Comparison of ENCODE assay signal across 8 mouse cellular contexts in genomic region chr9:65523611-65524364, GRCm38 (mm10). TPM values are rescaled to one million over a fixed set of nuclear protein-coding genes. Genes with fewer than 3 reads are reported as not detected.
A peak's percentile ranks its signal among the peaks of the same experiment; 100 is the strongest.
DNase-seq lines count a peak whose midpoint lies in the region; ATAC-seq and TF ChIP-seq lines count a peak whose summit lies in the region.

No protein-coding gene starts in this region.

- H3K4me3 ChIP-seq in E14TG2a.4 (replicated peaks; ENCODE audit: low read length) = no peak overlapping the region
- H3K4me3 ChIP-seq in forebrain, embryonic 12.5 days (replicated peaks) = no peak overlapping the region
- H3K4me3 ChIP-seq in heart, postnatal 0 days (ENCODE audit: low read depth, low read length) = no peak overlapping the region
- H3K4me3 ChIP-seq in liver, embryonic 15.5 days (replicated peaks) = no peak overlapping the region
- no peak overlapping the region for H3K4me3 ChIP-seq in neural tube, embryonic 12.5 days
- H3K4me3 ChIP-seq in stomach, postnatal 0 days (ENCODE audit: low read depth, low read length) = no peak overlapping the region

- no peaks in the 10 kb centered on the region for H3K36me3 ChIP-seq in E14TG2a.4 (ENCODE audit: insufficient read depth, low read length)
- H3K36me3 ChIP-seq in forebrain, embryonic 12.5 days (replicated peaks) = no peaks in the 10 kb centered on the region
- H3K36me3 ChIP-seq in heart, postnatal 0 days (replicated peaks; ENCODE audit: control insufficient read depth, insufficient read depth, low read length) = no peaks in the 10 kb centered on the region
- no peaks in the 10 kb centered on the region for H3K36me3 ChIP-seq in liver, embryonic 15.5 days (replicated peaks)
- H3K36me3 ChIP-seq in neural tube, embryonic 12.5 days = no peaks in the 10 kb centered on the region
- H3K36me3 ChIP-seq in stomach, postnatal 0 days (ENCODE audit: control insufficient read depth, insufficient read depth, low read length) = no peaks in the 10 kb centered on the region

- H3K4me2 ChIP-seq in forebrain, embryonic 12.5 days = 0 out of 2 replicates have a peak overlapping the region, but pooled peaks have one; percentile 22
- H3K4me2 ChIP-seq in heart, postnatal 0 days (ENCODE audit: low read depth, low read length) = no peak overlapping the region
- no peak overlapping the region; the same call in 1 of the 2 replicates for H3K4me2 ChIP-seq in liver, embryonic 15.5 days
- H3K4me2 ChIP-seq in neural tube, embryonic 12.5 days (replicated peaks) = 0 out of 2 replicates have a peak overlapping the region, but pooled peaks have one; percentile 29
- no peak overlapping the region for H3K4me2 ChIP-seq in stomach, postnatal 0 days (replicated peaks; ENCODE audit: low read depth)

- WGBS in forebrain, embryonic 12.5 days = 22% methylated on average over 14 of the region's 14 CpGs
- WGBS in heart, postnatal 0 days = 16% methylated on average over 14 of the region's 14 CpGs
- WGBS in liver, embryonic 15.5 days (ENCODE audit: insufficient replicate concordance) = 21% methylated on average over 14 of the region's 14 CpGs
- WGBS in neural tube, embryonic 12.5 days = 24% methylated on average over 14 of the region's 14 CpGs
- 26% methylated on average over 14 of the region's 14 CpGs for WGBS in stomach, postnatal 0 days

- TF ChIP-seq EP300 in heart, postnatal 0 days (IDR thresholded peaks at IDR 0.05; ENCODE audit: low read depth) = no peak
- no peak for TF ChIP-seq EP300 in stomach, postnatal 0 days (optimal IDR thresholded peaks at IDR 0.05)

- no peak overlapping the region for H3K27ac ChIP-seq in forebrain, embryonic 12.5 days
- H3K27ac ChIP-seq in heart, postnatal 0 days (ENCODE audit: low read depth) = no peak overlapping the region
- H3K27ac ChIP-seq in liver, embryonic 15.5 days (replicated peaks) = no peak overlapping the region
- no peak overlapping the region for H3K27ac ChIP-seq in neural tube, embryonic 12.5 days
- H3K27ac ChIP-seq in stomach, postnatal 0 days (replicated peaks) = no peak overlapping the region

- peak; percentile 74 for DNase-seq in c-Kit-positive CD71-positive TER-119-negative erythroid progenitor cells, embryonic 14.5 days (ENCODE audit: low read depth)
- peak; percentile 84 for DNase-seq in heart, postnatal 0 days (ENCODE audit: low spot score)
- DNase-seq in kidney, postnatal 36 days = peak; percentile 86 to 92
- peak; percentile 82 for DNase-seq in stomach, postnatal 0 days (ENCODE audit: low spot score)

- H3K27me3 ChIP-seq in E14TG2a.4 (ENCODE audit: insufficient read depth, low read length) = peaks cover 8% of the 10 kb centered on the region
- H3K27me3 ChIP-seq in forebrain, embryonic 12.5 days = 0 out of 2 replicates have a peak, but pooled peaks cover 11% of the 10 kb centered on the region
- 0 out of 2 replicates have a peak, but pooled peaks cover 4% of the 10 kb centered on the region for H3K27me3 ChIP-seq in heart, postnatal 0 days (ENCODE audit: control insufficient read depth, insufficient read depth, low read length)
- H3K27me3 ChIP-seq in liver, embryonic 15.5 days = peaks cover 26% of the 10 kb centered on the region
- no peaks in the 10 kb centered on the region for H3K27me3 ChIP-seq in neural tube, embryonic 12.5 days (replicated peaks)
- no peaks in the 10 kb centered on the region for H3K27me3 ChIP-seq in stomach, postnatal 0 days (ENCODE audit: control insufficient read depth, insufficient read depth, low read length)

- peak; percentile 35 for TF ChIP-seq CTCF in E14TG2a.4 (conservative IDR thresholded peaks at IDR 0.05; ENCODE audit: low read length)
- peak; percentile 97 for TF ChIP-seq CTCF in heart, postnatal 0 days (IDR thresholded peaks at IDR 0.05; ENCODE audit: low read depth)
- TF ChIP-seq CTCF in stomach, postnatal 0 days (IDR thresholded peaks at IDR 0.05; ENCODE audit: low read depth) = peak; percentile 96

- ATAC-seq in forebrain, embryonic 12.5 days (ENCODE audit: low FRiP score) = peak; percentile 80
- ATAC-seq in heart, postnatal 0 days (ENCODE audit: insufficient read depth, low read depth) = peak; percentile 92
- peak; percentile 59 for ATAC-seq in liver, embryonic 15.5 days (ENCODE audit: insufficient read depth)
- ATAC-seq in neural tube, embryonic 12.5 days (ENCODE audit: low FRiP score, low read depth) = 0 out of 2 replicates have a peak, but pooled peaks have one; percentile 56
- ATAC-seq in stomach, postnatal 0 days (ENCODE audit: low FRiP score, low TSS enrichment) = peak; percentile 89

- H3K9ac ChIP-seq in forebrain, embryonic 12.5 days = no peak overlapping the region
- no peak overlapping the region for H3K9ac ChIP-seq in heart, postnatal 0 days (replicated peaks; ENCODE audit: low read depth, low read length)
- H3K9ac ChIP-seq in liver, embryonic 15.5 days = no peak overlapping the region
- H3K9ac ChIP-seq in neural tube, embryonic 12.5 days = no peak overlapping the region
- H3K9ac ChIP-seq in stomach, postnatal 0 days (ENCODE audit: low read length) = no peak overlapping the region

- no peaks in the 10 kb centered on the region for H3K9me3 ChIP-seq in E14TG2a.4 (ENCODE audit: low read length)
- H3K9me3 ChIP-seq in forebrain, embryonic 12.5 days = no peaks in the 10 kb centered on the region
- H3K9me3 ChIP-seq in heart, postnatal 0 days (replicated peaks; ENCODE audit: control insufficient read depth, low read length) = no peaks in the 10 kb centered on the region
- no peaks in the 10 kb centered on the region for H3K9me3 ChIP-seq in liver, embryonic 15.5 days (replicated peaks)
- H3K9me3 ChIP-seq in neural tube, embryonic 12.5 days = no peaks in the 10 kb centered on the region
- H3K9me3 ChIP-seq in stomach, postnatal 0 days (ENCODE audit: control insufficient read depth, low read length) = no peaks in the 10 kb centered on the region

- peaks cover 23% of the 10 kb centered on the region for H3K4me1 ChIP-seq in E14TG2a.4 (replicated peaks; ENCODE audit: low read depth, low read length)
- peaks cover 13% of the 10 kb centered on the region for H3K4me1 ChIP-seq in forebrain, embryonic 12.5 days
- peaks cover 13% of the 10 kb centered on the region; the same call in 1 of the 2 replicates for H3K4me1 ChIP-seq in heart, postnatal 0 days (ENCODE audit: control insufficient read depth, insufficient read depth)
- peaks cover 36% of the 10 kb centered on the region for H3K4me1 ChIP-seq in liver, embryonic 15.5 days (replicated peaks)
- peaks cover 7% of the 10 kb centered on the region; the same call in 1 of the 2 replicates for H3K4me1 ChIP-seq in neural tube, embryonic 12.5 days
- no peaks in the 10 kb centered on the region; the same call in 1 of the 2 replicates for H3K4me1 ChIP-seq in stomach, postnatal 0 days (replicated peaks; ENCODE audit: control insufficient read depth, insufficient read depth)

RNA-seq across cellular contexts. Expression of gene Ankdd1a, which starts 3.8 kb away (rescaled TPM):
- 0.18 and 0.28 TPM in 2 replicates for polyA plus RNA-seq in forebrain, embryonic 12.5 days (2016; fragmentation: Nextera tagmentation; extraction: Ambion mirVana)
- total RNA-seq in heart, postnatal 0 days (2014; rRNA removed; ENCODE audit: low replicate concordance) = not detected in 2 replicates
- polyA plus RNA-seq in heart, postnatal 0 days (2015; fragmentation: Nextera tagmentation; extraction: Ambion mirVana) = not detected in 2 replicates
- polyA plus RNA-seq in liver, embryonic 15.5 days (2015; fragmentation: Nextera tagmentation; extraction: Ambion mirVana) = 0.09 TPM in 1 of 2 replicates, not detected in the other
- 0.38 TPM in 1 of 2 replicates, not detected in the other for polyA plus RNA-seq in neural tube, embryonic 12.5 days (2016; fragmentation: Nextera tagmentation; extraction: Ambion mirVana)
- polyA plus RNA-seq in stomach, postnatal 0 days (2015; fragmentation: Nextera tagmentation; extraction: Ambion mirVana) = 0.18 and 0.35 TPM in 2 replicates

RNA-seq across cellular contexts. Expression of gene Plekho2, which starts 56.1 kb away (rescaled TPM):
- 9.0 and 9.1 TPM in 2 replicates for polyA plus RNA-seq in forebrain, embryonic 12.5 days (2016; fragmentation: Nextera tagmentation; extraction: Ambion mirVana)
- 12.8 and 21.0 TPM in 2 replicates for total RNA-seq in heart, postnatal 0 days (2014; rRNA removed; ENCODE audit: low replicate concordance)
- polyA plus RNA-seq in heart, postnatal 0 days (2015; fragmentation: Nextera tagmentation; extraction: Ambion mirVana) = 7.6 and 8.3 TPM in 2 replicates
- polyA plus RNA-seq in liver, embryonic 15.5 days (2015; fragmentation: Nextera tagmentation; extraction: Ambion mirVana) = 27.0 and 27.3 TPM in 2 replicates
- polyA plus RNA-seq in neural tube, embryonic 12.5 days (2016; fragmentation: Nextera tagmentation; extraction: Ambion mirVana) = 11.6 and 12.4 TPM in 2 replicates
- polyA plus RNA-seq in stomach, postnatal 0 days (2015; fragmentation: Nextera tagmentation; extraction: Ambion mirVana) = 9.6 and 10.6 TPM in 2 replicates

Comparison
In these comparisons a context has a peak if more than half of its experiments do, and no peak if none do; other contexts are left out.
1. CTCF ChIP-seq: peak in every context shown above with its lines; median percentile 97 in heart, postnatal 0 days; 96 in stomach, postnatal 0 days; 35 in E14TG2a.4.
2. H3K4me2 ChIP-seq: peak in forebrain, embryonic 12.5 days (single experiment) and neural tube, embryonic 12.5 days (single experiment); none in heart, postnatal 0 days (single experiment), liver, embryonic 15.5 days (single experiment) and stomach, postnatal 0 days (single experiment).
3. Peak in every context shown above with its lines, with median percentiles within 50 percentile points of each other: DNase-seq and ATAC-seq.